Mouse (Mus musculus) heart, adult 8-10 months (tissue): ENCODE measurements around the gene Gm20737. TPM values are rescaled to one million over a fixed set of nuclear protein-coding genes. Genes with fewer than 3 reads are reported as not detected.
"Not testable (repeated sequence)": the region's sequence is repeated elsewhere in the genome, so short reads cannot be mapped to it uniquely, and the experiment has no call there.

Experiments
- DNase-seq: peaks from one replicate; pipeline ENCODE4 v3.0.0; 2022; ENCODE audit warnings: low spot score
- total RNA-seq, 4 experiments: library from RNA; stranded (reverse); gene quantifications; 2 replicates each; pipeline ENCODE4 v1.2.4; 2022

Gene Gm20737
- not detected for total RNA-seq

GRCm38 (mm10) chrY:10535942-10536341, at the start of gene Gm20737:
Gm20737 (minus strand) TSS chrY:10536042.
- DNase-seq, result not testable (repeated sequence)

GRCm38 (mm10) chrY:10553153-10553552, 17.3 kb upstream of the Gm20737 start, which contains the start of gene Gm21775:
Gm21775 (plus strand) TSS chrY:10553453.
- not testable (repeated sequence) for DNase-seq

Other genes with a start within 250 kb of the Gm20737 start
- not detected for gene Gm20834, start 211.5 kb downstream of the Gm20737 start, total RNA-seq
- not detected for gene Gm28510, start 123.3 kb downstream of the Gm20737 start, total RNA-seq
- not detected for gene Gm21775, start 17.4 kb upstream of the Gm20737 start, total RNA-seq
- gene Gm21900, start 80.3 kb upstream of the Gm20737 start, total RNA-seq, result not detected
- not detected for gene Gm20777, start 216.4 kb upstream of the Gm20737 start, total RNA-seq